In the genomic region with DNA sequence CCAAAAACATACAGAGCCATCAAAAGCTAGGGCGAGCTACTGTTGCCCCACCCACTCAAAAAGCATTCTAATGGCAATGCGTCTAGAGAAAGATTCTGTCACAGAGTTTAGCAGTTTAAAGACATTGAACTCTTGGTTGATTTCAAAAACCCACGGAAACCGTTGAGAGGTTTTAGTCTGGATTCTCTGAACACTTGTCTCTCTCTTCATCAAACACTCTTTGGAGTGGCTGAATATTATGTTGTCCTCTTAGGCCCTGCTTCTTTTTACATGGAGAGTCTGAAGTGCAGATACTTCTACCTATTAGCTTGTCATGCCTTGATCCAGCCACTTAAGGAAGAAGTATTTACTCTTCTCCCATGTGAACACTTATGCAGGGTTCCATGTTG, we compare ENCODE assay signal across 19 mouse cellular contexts.
"Had no signal": no experiment of that assay in that cellular context is flagged by ENCODE, and none has a peak within 500 bp of the region (broad histone marks: within the 10 kb centered on the region; RNA-seq: fewer than 3 reads in every experiment).

No protein-coding gene starts in this region.

- ATAC-seq: liver, postnatal 0 days; lung, postnatal 0 days; midbrain, embryonic 15.5 days had no signal

- H3K9me3 ChIP-seq: kidney, embryonic 15.5 days; limb, embryonic 12.5 days; limb, embryonic 15.5 days; midbrain, embryonic 12.5 days; midbrain, embryonic 15.5 days; neural tube, embryonic 13.5 days; stomach, embryonic 15.5 days had no signal

- H3K36me3 ChIP-seq: kidney, embryonic 15.5 days; limb, embryonic 12.5 days; limb, embryonic 15.5 days; midbrain, embryonic 12.5 days; midbrain, embryonic 15.5 days; neural tube, embryonic 13.5 days; stomach, embryonic 15.5 days had no signal

- H3K9ac ChIP-seq: kidney, embryonic 15.5 days; limb, embryonic 12.5 days; limb, embryonic 15.5 days; liver, embryonic 14.5 days; liver, postnatal 0 days; lung, embryonic 14.5 days; midbrain, embryonic 12.5 days; midbrain, embryonic 15.5 days; neural tube, embryonic 13.5 days; stomach, embryonic 15.5 days had no signal

- H3K4me3 ChIP-seq: kidney, embryonic 15.5 days; limb, embryonic 12.5 days; limb, embryonic 15.5 days; midbrain, embryonic 12.5 days; midbrain, embryonic 15.5 days; neural tube, embryonic 13.5 days; stomach, embryonic 15.5 days had no signal

- H3K27me3 ChIP-seq: kidney, embryonic 15.5 days; limb, embryonic 12.5 days; limb, embryonic 15.5 days; midbrain, embryonic 12.5 days; midbrain, embryonic 15.5 days; neural tube, embryonic 13.5 days; stomach, embryonic 15.5 days had no signal

- H3K4me2 ChIP-seq: kidney, embryonic 15.5 days; limb, embryonic 12.5 days; limb, embryonic 15.5 days; liver, embryonic 11.5 days; lung, embryonic 14.5 days; midbrain, embryonic 12.5 days; midbrain, embryonic 15.5 days; neural tube, embryonic 13.5 days; stomach, embryonic 15.5 days had no signal

- DNase-seq: kidney, postnatal 10 days; kidney, postnatal 4 days; liver, postnatal 0 days; retina, postnatal 1 day; right cerebral cortex, postnatal 25 days; spleen, adult 18-20 months; thymus, postnatal 25 days had no signal

- H3K27ac ChIP-seq: kidney, embryonic 15.5 days; limb, embryonic 12.5 days; limb, embryonic 15.5 days; liver, embryonic 14.5 days; macrophage; midbrain, embryonic 12.5 days; midbrain, embryonic 15.5 days; neural tube, embryonic 13.5 days; stomach, embryonic 15.5 days had no signal

- H3K4me1 ChIP-seq: kidney, embryonic 15.5 days; limb, embryonic 12.5 days; limb, embryonic 15.5 days; midbrain, embryonic 12.5 days; midbrain, embryonic 15.5 days; neural tube, embryonic 13.5 days; stomach, embryonic 15.5 days had no signal
